Mouse (Mus musculus): ENCODE data around the gene Cfap45. TPM values are rescaled to one million over a fixed set of nuclear protein-coding genes. Genes with fewer than 3 reads are reported as not detected.

Cfap45 gene
- total RNA-seq, 2 experiments from 2014 or later, result 0.14 to 0.92 TPM

Other genes starting within 250 kb of the Cfap45 start
- 100 to 1,000 TPM; 604 to 624 TPM for gene Atp1a2, start 222.7 kb upstream of the Cfap45 start, total RNA-seq (2021)
- not detected for gene Kcnj9, start 191.5 kb upstream of the Cfap45 start, total RNA-seq (2021)
- under 1 TPM; 0.05 to 0.11 TPM for gene Kcnj10, start 179.6 kb upstream of the Cfap45 start, total RNA-seq (2021)
- gene Pigm, start 144.3 kb upstream of the Cfap45 start, total RNA-seq (2021), result 1 to 10 TPM; 4.4 to 4.8 TPM
- gene Slamf9, start 45.4 kb upstream of the Cfap45 start, total RNA-seq (2021), result 1 to 10 TPM; 1.1 to 1.5 TPM
- gene Igsf9, start 39.0 kb upstream of the Cfap45 start, total RNA-seq (2021), result under 1 TPM; 0.75 to 0.76 TPM
- 10 to 100 TPM; 71.9 to 78.4 TPM for gene Tagln2, start 20.8 kb upstream of the Cfap45 start, total RNA-seq (2021)
- not detected for gene Vsig8, start 35.1 kb downstream of the Cfap45 start, total RNA-seq (2021)
- gene Slamf8, start 69.8 kb downstream of the Cfap45 start, total RNA-seq (2021), result under 1 TPM; 0.22 to 0.42 TPM
- gene Fcrl6, start 81.8 kb downstream of the Cfap45 start, total RNA-seq (2021), result not detected
- 10 to 100 TPM; 12.7 to 13.3 TPM for gene Dusp23, start 112.2 kb downstream of the Cfap45 start, total RNA-seq (2021)
- not detected for gene Crp, start 177.3 kb downstream of the Cfap45 start, total RNA-seq (2021)

All from heart, postnatal 36 days (tissue).